Mouse (Mus musculus): ENCODE data around the gene Mzf1. TPM values are rescaled to one million over a fixed set of nuclear protein-coding genes. Genes with fewer than 3 reads are reported as not detected.

The Mzf1 gene
- total and polyA plus RNA-seq, 3 experiments = 0.45 to 0.59 (median 0.50) TPM

DNA sequence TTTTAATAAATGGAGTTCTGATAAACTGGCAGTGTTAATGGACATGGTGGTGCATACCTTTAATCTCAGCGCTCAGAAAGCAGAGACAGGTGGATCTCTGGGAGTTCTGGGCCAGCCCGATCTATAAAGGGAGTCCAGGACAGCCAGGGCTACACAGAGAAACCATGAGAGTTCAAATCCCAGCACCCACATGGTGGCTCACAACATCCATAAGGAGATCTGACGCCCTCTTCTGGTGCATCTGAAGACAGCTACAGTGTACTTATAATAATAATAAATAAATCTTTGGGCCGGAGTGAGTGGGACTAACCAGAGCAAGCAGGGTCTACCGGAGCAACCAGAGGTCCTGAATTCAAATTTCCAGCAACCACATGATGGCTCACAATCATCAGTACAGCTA is 51.2 kb downstream of the Mzf1 start:
- 81% methylated on average over 5 of the region's 5 CpGs for WGBS

DNA sequence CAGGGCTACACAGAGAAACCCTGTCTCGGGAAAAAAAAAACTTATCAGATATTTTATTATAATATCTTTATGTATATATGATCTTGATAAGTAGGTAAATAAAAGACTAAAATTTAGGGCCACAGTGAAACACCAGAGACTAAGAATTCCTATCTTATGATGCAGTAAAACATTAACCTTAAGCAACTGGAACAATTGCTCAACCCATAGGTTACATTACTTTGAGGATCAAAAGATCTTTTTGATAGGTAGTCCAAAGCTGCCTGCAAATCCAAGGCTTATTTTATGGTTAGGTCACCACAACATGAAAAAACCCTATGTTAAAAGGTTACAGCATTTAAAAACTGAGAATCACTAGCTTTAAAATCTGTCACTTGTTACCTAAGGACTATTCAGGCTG is 53.0 kb downstream of the Mzf1 start:
- TF ChIP-seq CTCF (IDR thresholded peaks at IDR 0.05) (no peak), EP300 (IDR thresholded peaks at IDR 0.05; ENCODE audit: insufficient read depth, low read depth, low read length) (no peak), POLR2A (IDR thresholded peaks at IDR 0.05; ENCODE audit: insufficient read depth, low read depth, low read length) (no peak)
- Histone ChIP-seq H3K4me1 (ENCODE audit: control insufficient read depth, insufficient read depth, low read length) (no peaks in the 10 kb centered on the region), H3K27ac (no peak overlapping the region), H3K27me3 (ENCODE audit: control insufficient read depth, insufficient read depth, low read length) (no peaks in the 10 kb centered on the region), H3K36me3 (ENCODE audit: control insufficient read depth, insufficient read depth, low read length) (no peaks in the 10 kb centered on the region), H3K79me2 (replicated peaks; ENCODE audit: control insufficient read depth, insufficient read depth, low read length) (no peaks in the 10 kb centered on the region), H3K4me3 (no peak overlapping the region), H3K9ac (ENCODE audit: low read depth, low read length) (no peak overlapping the region)
- intact Hi-C loops (cut with DNase I) = no loop called here
- 52% methylated on average over 1 of the region's 1 CpGs for WGBS
- DNase-seq = no peak

More for the DNA sequence above, 51.2 kb downstream of the Mzf1 start:
- peaks cover 1% of the 10 kb centered on the region; the same call in 1 of the 2 replicates for H3K4me1 ChIP-seq (ENCODE audit: control insufficient read depth, insufficient read depth, low read length)
- TF ChIP-seq POLR2A (IDR thresholded peaks at IDR 0.05; ENCODE audit: insufficient read depth, low read depth, low read length) = no peak
- no peak for TF ChIP-seq EP300 (IDR thresholded peaks at IDR 0.05; ENCODE audit: insufficient read depth, low read depth, low read length)
- TF ChIP-seq CTCF (IDR thresholded peaks at IDR 0.05) = no peak
- no peak overlapping the region for H3K4me3 ChIP-seq
- no peaks in the 10 kb centered on the region for H3K27me3 ChIP-seq (ENCODE audit: control insufficient read depth, insufficient read depth, low read length)
- DNase-seq = no peak
- no peak overlapping the region for H3K27ac ChIP-seq
- intact Hi-C loops (cut with DNase I) = no loop called here
- no peaks in the 10 kb centered on the region for H3K79me2 ChIP-seq (replicated peaks; ENCODE audit: control insufficient read depth, insufficient read depth, low read length)
- no peaks in the 10 kb centered on the region for H3K36me3 ChIP-seq (ENCODE audit: control insufficient read depth, insufficient read depth, low read length)
- no peak overlapping the region for H3K9ac ChIP-seq (ENCODE audit: low read depth, low read length)

DNA sequence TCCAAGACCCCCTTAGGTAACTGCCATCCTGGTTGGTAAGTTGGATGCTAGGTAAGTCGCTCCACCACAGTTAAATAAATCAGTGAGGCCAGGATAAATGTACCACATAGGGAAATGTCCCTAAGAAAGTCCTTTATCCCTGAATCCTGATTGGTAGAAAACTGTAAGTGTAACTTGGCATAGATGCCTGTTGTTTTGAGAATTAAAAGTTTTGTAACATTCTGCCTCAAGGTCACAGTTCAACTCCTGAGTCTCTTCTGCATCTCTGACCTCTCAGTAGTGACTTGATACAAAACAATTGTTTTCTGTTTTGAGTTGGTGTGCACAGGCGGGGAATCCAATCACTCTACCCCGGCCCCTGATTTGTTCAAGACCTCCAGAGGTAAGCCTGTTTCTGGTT is 55.7 kb downstream of the Mzf1 start, which contains the start of gene Trim28:
Trim28 (plus strand) TSS at position 264 of the 400 bp plus-strand sequence.
- 82% methylated on average over 3 of the region's 3 CpGs for WGBS
- TF ChIP-seq POLR2A (IDR thresholded peaks at IDR 0.05; ENCODE audit: insufficient read depth, low read depth, low read length) (no peak), CTCF (IDR thresholded peaks at IDR 0.05) (no peak), EP300 (IDR thresholded peaks at IDR 0.05; ENCODE audit: insufficient read depth, low read depth, low read length) (no peak)
- Histone ChIP-seq H3K27ac (no peak within 1 kb of the TSS), H3K79me2 (replicated peaks; ENCODE audit: control insufficient read depth, insufficient read depth, low read length) (no peaks in the 10 kb centered on the region), H3K36me3 (ENCODE audit: control insufficient read depth, insufficient read depth, low read length) (no peaks in the 10 kb centered on the region), H3K4me1 (ENCODE audit: control insufficient read depth, insufficient read depth, low read length) (no peaks in the 10 kb centered on the region), H3K4me3 (no peak within 1 kb of the TSS), H3K27me3 (ENCODE audit: control insufficient read depth, insufficient read depth, low read length) (no peaks in the 10 kb centered on the region), H3K9ac (ENCODE audit: low read depth, low read length) (no peak within 1 kb of the TSS)
- intact Hi-C loops (cut with DNase I) = no loop called here
- DNase-seq = no peak

DNA sequence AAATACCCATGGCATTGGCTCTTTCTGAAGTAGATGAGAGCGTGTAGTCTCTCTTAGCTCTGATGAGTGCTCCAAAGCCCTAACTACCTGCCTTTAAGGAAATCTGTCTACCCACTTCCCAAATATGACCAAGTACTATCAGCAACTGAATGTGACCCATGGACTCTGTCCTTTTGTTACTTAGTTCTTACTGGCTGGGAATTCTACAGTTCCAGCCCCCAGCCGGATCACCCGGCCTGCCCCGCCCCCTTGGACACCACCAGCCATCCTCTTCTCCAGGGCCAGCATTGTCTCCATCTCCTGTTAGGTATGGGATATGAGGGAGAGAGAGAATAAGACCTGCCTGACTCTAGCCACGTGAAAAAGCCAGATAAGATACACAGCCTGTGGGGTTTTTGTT is 56.5 kb downstream of the Mzf1 start, which contains the start of gene Slc27a5:
Slc27a5 (minus strand) TSS at position 140 of the 400 bp plus-strand sequence.
- no peak within 1 kb of the TSS for H3K27ac ChIP-seq
- intact Hi-C loops (cut with DNase I) = no loop called here
- peaks cover 1% of the 10 kb centered on the region; the same call in 1 of the 2 replicates for H3K27me3 ChIP-seq (ENCODE audit: control insufficient read depth, insufficient read depth, low read length)
- no peak within 1 kb of the TSS for H3K4me3 ChIP-seq
- H3K9ac ChIP-seq (ENCODE audit: low read depth, low read length) = no peak within 1 kb of the TSS
- WGBS = 65% methylated on average over 5 of the region's 5 CpGs
- H3K36me3 ChIP-seq (ENCODE audit: control insufficient read depth, insufficient read depth, low read length) = no peaks in the 10 kb centered on the region
- TF ChIP-seq EP300 (IDR thresholded peaks at IDR 0.05; ENCODE audit: insufficient read depth, low read depth, low read length) = no peak
- no peak for TF ChIP-seq CTCF (IDR thresholded peaks at IDR 0.05)
- TF ChIP-seq POLR2A (IDR thresholded peaks at IDR 0.05; ENCODE audit: insufficient read depth, low read depth, low read length) = no peak
- H3K79me2 ChIP-seq (replicated peaks; ENCODE audit: control insufficient read depth, insufficient read depth, low read length) = no peaks in the 10 kb centered on the region
- no peaks in the 10 kb centered on the region for H3K4me1 ChIP-seq (ENCODE audit: control insufficient read depth, insufficient read depth, low read length)
- DNase-seq = no peak

DNA sequence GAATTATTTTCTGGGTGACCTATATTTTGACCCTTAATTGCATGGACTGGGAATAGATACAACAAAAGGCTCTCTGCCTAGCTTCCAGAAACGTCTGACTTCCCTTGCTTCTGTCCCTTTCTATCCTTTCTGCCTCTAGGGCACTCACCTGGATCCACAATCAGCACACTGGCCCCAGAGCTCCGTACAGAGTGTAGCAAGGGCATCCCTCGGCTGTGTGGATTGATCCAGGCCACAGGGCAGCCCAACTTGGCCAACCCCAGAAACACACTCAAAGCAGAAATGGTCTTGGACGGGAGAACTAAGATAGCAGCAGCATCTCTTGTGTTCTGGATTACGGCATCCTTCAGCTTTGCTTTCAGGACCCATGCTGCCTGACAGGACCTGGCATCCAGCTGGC is 57.3 kb downstream of the Mzf1 start:
- intact Hi-C loops (cut with DNase I) = no loop called here
- DNase-seq = no peak
- TF ChIP-seq CTCF (IDR thresholded peaks at IDR 0.05) (no peak), EP300 (IDR thresholded peaks at IDR 0.05; ENCODE audit: insufficient read depth, low read depth, low read length) (no peak), POLR2A (IDR thresholded peaks at IDR 0.05; ENCODE audit: insufficient read depth, low read depth, low read length) (no peak)

DNA sequence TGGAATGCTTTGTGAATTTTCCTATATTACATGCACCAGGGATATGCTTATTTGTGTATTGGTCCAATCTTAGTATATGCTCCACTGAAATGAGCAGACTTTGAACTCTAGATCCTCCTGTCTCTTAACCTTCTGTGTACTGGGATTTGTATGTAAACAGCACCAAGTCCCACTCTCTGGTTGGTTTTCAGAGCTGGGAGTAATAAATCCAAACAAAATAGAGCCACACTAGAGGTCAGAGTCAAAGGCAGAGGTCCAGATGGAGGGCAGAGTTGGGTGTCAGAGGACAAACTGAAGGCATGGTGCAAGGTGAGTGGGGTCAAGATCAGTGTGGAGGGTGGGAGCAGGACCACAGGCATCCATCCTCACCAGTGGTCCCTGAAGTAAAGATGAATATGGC is 58.7 kb downstream of the Mzf1 start:
- no peaks in the 10 kb centered on the region for H3K4me1 ChIP-seq (ENCODE audit: control insufficient read depth, insufficient read depth, low read length)
- no peak overlapping the region for H3K4me3 ChIP-seq
- TF ChIP-seq EP300 (IDR thresholded peaks at IDR 0.05; ENCODE audit: insufficient read depth, low read depth, low read length) = no peak
- TF ChIP-seq CTCF (IDR thresholded peaks at IDR 0.05) = no peak
- peaks cover 1% of the 10 kb centered on the region; the same call in 1 of the 2 replicates for H3K27me3 ChIP-seq (ENCODE audit: control insufficient read depth, insufficient read depth, low read length)
- no peak overlapping the region for H3K27ac ChIP-seq
- no peaks in the 10 kb centered on the region for H3K79me2 ChIP-seq (replicated peaks; ENCODE audit: control insufficient read depth, insufficient read depth, low read length)
- H3K9ac ChIP-seq (ENCODE audit: low read depth, low read length) = no peak overlapping the region
- no peaks in the 10 kb centered on the region for H3K36me3 ChIP-seq (ENCODE audit: control insufficient read depth, insufficient read depth, low read length)
- no peak for DNase-seq
- intact Hi-C loops (cut with DNase I) = no loop called here

More for the DNA sequence above, 57.3 kb downstream of the Mzf1 start:
- WGBS = 64% methylated on average over 5 of the region's 5 CpGs
- H3K27me3 ChIP-seq (ENCODE audit: control insufficient read depth, insufficient read depth, low read length) = peaks cover 1% of the 10 kb centered on the region; the same call in 1 of the 2 replicates
- H3K4me1 ChIP-seq (ENCODE audit: control insufficient read depth, insufficient read depth, low read length) = no peaks in the 10 kb centered on the region
- no peak overlapping the region for H3K9ac ChIP-seq (ENCODE audit: low read depth, low read length)
- H3K4me3 ChIP-seq = no peak overlapping the region
- H3K27ac ChIP-seq = no peak overlapping the region
- H3K36me3 ChIP-seq (ENCODE audit: control insufficient read depth, insufficient read depth, low read length) = no peaks in the 10 kb centered on the region
- H3K79me2 ChIP-seq (replicated peaks; ENCODE audit: control insufficient read depth, insufficient read depth, low read length) = no peaks in the 10 kb centered on the region
